Mouse (Mus musculus) liver, embryonic 13.5 days (tissue): Measurements from ENCODE around the gene Obscn. TPM values are rescaled to one million over a fixed set of nuclear protein-coding genes. Genes with fewer than 3 reads are reported as not detected.

ENCODE experiments used
- ATAC-seq: fragments of 200-750 bp; cut with Nextera tagmentation; 2 replicates; pipeline ENCODE4 v1.8.0; 2017; ENCODE audit warnings: low read depth, mild to moderate bottlenecking, moderate number of reproducible peaks, moderate library complexity
- DNase-seq: peaks from one replicate; pipeline ENCODE4 v3.0.0; 2022
- H3K27ac ChIP-seq: fragments of 300-500 bp; sonication (generic); 2 replicates; pipeline ENCODE4 v1.5.1; 2015; ENCODE audit warnings: moderate library complexity, mild to moderate bottlenecking, inconsistent platforms
- H3K27me3 ChIP-seq: fragments of 300-500 bp; sonication (generic); 2 replicates; pipeline ENCODE4 v1.6.1; 2015; ENCODE audit warnings: mild to moderate bottlenecking, inconsistent platforms
- H3K36me3 ChIP-seq: fragments of 300-500 bp; sonication (generic); 2 replicates; pipeline ENCODE4 v1.6.1; 2015; ENCODE audit warnings: mild to moderate bottlenecking, inconsistent platforms
- H3K4me1 ChIP-seq: fragments of 300-500 bp; sonication (generic); replicated peaks from 2 replicates; pipeline ENCODE4 v1.6.1; 2015; ENCODE audit warnings: inconsistent platforms
- H3K4me2 ChIP-seq: fragments of 300-500 bp; sonication (generic); 2 replicates; pipeline ENCODE4 v1.6.1; 2015; ENCODE audit warnings: inconsistent platforms, mild to moderate bottlenecking, moderate library complexity
- H3K4me3 ChIP-seq: fragments of 300-500 bp; sonication (generic); replicated peaks from 2 replicates; pipeline ENCODE4 v1.5.1; 2015; ENCODE audit warnings: mild to moderate bottlenecking, inconsistent platforms
- H3K9ac ChIP-seq: fragments of 300-500 bp; sonication (generic); 2 replicates; pipeline ENCODE4 v1.6.1; 2015; ENCODE audit warnings: mild to moderate bottlenecking, inconsistent platforms
- H3K9me3 ChIP-seq: fragments of 300-500 bp; sonication (generic); replicated peaks from 2 replicates; pipeline ENCODE4 v1.6.1; 2016; ENCODE audit warnings: inconsistent platforms
- WGBS: fragments of 180-500 bp; shearing (Covaris S2); methylation state at CpG from one replicate; pipeline ENCODE4 v1.1.7; 2015; ENCODE audit not compliant: insufficient replicate concordance; 5-methylcytosine and 5-hydroxymethylcytosine counted together
- polyA plus RNA-seq: library from polyadenylated mRNA; unstranded; fragments of >200 nt; fragmentation: Nextera tagmentation; extraction: Ambion mirVana; gene quantifications from 2 replicates; pipeline ENCODE4 v1.2.1, GENCODE M21; 2015

Gene Obscn
- polyA plus RNA-seq, 1 experiment from 2014 or later, result 0.23 TPM

DNA sequence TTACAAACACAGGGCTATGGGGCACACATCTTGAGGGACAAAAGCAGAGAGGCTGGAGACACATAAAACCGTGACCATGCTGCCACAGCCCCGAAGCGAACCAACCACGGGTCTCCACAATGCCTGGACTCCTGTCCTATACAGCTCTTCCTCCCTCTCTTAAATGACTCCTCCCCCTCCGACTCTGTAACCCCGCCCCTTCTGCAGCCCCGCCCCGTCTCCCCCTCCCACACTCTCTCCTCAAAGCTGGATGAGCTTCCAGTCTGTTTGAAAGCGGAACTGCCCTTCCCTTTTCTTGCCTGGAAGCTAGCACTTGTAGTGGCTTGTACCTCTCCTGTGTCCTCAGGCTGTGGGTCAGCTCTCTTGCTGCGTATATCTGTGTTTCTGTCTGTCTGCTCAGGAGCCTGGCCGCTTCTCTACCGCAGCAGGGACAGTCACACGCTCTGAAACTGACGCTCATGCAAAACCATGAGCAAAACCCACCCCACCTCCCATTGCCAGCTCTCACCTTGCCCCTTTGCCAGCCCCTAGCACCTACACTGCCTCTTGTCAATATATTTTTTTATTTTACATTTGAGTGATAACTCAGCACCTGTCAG, 5.7 kb upstream of the Obscn start:
- Histone ChIP-seq H3K9me3 (no peaks in the 10 kb centered on the region), H3K4me3 (peak overlapping the region; percentile 21; the same call in 1 of the 2 replicates), H3K36me3 (no peaks in the 10 kb centered on the region), H3K9ac (no peak overlapping the region), H3K4me2 (peak overlapping the region; percentile 33), H3K27ac (no peak overlapping the region), H3K27me3 (peaks cover 24% of the 10 kb centered on the region), H3K4me1 (peaks cover 5% of the 10 kb centered on the region; the same call in 1 of the 2 replicates)
- WGBS, result 4% methylated on average over 14 of the region's 14 CpGs
- DNase-seq (no peak), ATAC-seq (peak; percentile 61; the same call in 1 of the 2 replicates)

DNA sequence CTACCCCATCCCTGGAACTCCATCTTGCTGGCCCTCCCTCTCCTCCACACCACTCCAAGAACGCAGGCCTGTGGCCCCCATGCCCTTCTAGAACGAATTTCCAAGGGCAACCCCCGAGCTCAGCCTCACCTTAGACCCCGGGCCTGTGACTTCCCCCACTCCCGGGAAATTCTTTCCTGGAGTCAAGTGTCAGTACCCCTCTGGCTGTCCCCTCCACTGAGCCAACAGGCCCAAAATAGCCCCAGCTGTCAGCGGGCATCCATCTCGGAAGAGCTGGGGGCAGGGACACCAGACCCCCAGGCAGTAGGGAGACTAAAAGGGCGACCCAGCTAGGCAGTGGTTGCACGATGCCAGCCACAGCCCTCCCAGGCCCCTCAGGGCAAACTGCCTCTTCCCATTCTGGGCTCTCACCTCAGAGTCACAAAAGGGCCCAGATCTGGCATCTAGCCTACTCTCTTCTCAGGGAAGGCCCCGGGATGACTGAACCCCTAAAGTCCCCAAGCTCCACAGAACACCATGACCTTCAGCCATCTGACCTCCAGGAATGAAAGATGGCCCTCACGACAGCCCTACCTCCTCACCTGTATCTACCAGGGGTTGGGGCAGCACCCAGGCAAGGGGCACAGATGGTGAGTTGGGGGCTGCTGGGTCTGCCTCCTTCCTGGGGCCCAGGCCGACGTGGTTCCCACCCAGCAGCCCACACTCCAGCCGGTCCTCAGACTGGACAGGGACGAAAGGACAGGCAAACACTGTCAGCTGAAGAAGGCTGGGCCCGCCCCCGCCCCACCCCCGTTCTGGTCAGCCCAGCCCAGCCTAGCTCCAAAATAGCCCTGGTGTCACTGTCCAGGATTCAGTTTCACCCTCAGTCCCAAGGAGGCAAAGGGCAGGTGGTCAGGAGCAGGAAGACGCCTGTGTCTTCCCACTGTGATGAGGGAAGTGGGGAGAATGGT, 2.6 kb upstream of the Obscn start:
- no peak for DNase-seq

DNA sequence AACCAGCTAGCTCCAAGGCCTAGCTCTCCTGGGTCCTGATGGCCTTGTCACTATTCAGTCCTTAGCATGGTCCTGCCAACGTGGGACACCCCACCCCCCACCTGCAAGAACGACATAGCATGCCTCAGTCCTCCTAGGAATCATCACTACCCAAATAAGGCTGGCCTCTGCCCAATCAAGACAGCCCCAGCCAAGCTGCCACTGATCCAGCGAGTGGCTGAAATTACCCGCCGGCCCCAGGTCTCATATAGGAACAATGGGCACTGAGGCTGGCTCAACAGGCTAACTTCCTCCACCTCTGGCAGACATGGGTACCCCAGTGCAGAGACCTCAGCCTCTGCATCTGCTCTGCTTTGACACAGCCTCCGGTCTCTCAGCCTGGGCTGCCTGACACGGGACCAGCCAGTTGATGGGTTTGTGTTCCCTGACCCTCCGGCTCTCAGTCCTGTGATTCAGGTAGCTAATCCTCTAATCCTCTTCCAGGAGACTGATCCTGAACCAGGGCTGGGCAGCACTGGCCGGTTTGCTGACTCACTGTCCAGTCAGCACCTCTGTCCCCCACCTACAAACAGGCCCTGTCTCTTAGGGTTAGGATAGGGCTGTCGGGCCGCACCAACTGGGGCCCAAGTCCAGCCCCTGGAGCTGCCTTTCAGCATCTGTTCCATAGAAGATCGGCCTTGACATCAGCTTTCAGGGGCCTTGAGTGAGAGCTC, 948 bp upstream of the Obscn start:
- 61% methylated on average over 12 of the region's 12 CpGs for WGBS
- H3K4me1 ChIP-seq, result peaks cover 5% of the 10 kb centered on the region; the same call in 1 of the 2 replicates
- H3K4me2 ChIP-seq, result no peak overlapping the region
- DNase-seq (no peak), ATAC-seq (no peak)
- no peak overlapping the region for H3K9ac ChIP-seq
- no peak overlapping the region for H3K27ac ChIP-seq
- no peaks in the 10 kb centered on the region for H3K36me3 ChIP-seq
- peaks cover 67% of the 10 kb centered on the region for H3K27me3 ChIP-seq
- no peaks in the 10 kb centered on the region for H3K9me3 ChIP-seq
- H3K4me3 ChIP-seq, result no peak overlapping the region

More for the DNA sequence above, 2.6 kb upstream of the Obscn start:
- no peak for ATAC-seq
- Histone ChIP-seq H3K4me3 (no peak overlapping the region), H3K36me3 (no peaks in the 10 kb centered on the region), H3K4me1 (peaks cover 5% of the 10 kb centered on the region; the same call in 1 of the 2 replicates), H3K9me3 (no peaks in the 10 kb centered on the region), H3K27ac (no peak overlapping the region), H3K9ac (no peak overlapping the region), H3K4me2 (no peak overlapping the region), H3K27me3 (peaks cover 52% of the 10 kb centered on the region)
- 55% methylated on average over 19 of the region's 19 CpGs for WGBS

GRCm38 (mm10) chr11:59135051-59135820, 966 bp downstream of the Obscn start:
- no peak for DNase-seq
- no peak for ATAC-seq

GRCm38 (mm10) chr11:59134373-59134997, 1.7 kb downstream of the Obscn start:
- H3K9me3 ChIP-seq, result no peaks in the 10 kb centered on the region
- peaks cover 78% of the 10 kb centered on the region for H3K27me3 ChIP-seq
- H3K4me2 ChIP-seq, result no peak overlapping the region; the same call in 1 of the 2 replicates
- ATAC-seq (no peak), DNase-seq (no peak)
- H3K36me3 ChIP-seq, result no peaks in the 10 kb centered on the region
- no peaks in the 10 kb centered on the region for H3K4me1 ChIP-seq
- H3K4me3 ChIP-seq, result no peak overlapping the region
- 6% methylated on average over 34 of the region's 35 CpGs for WGBS
- no peak overlapping the region for H3K9ac ChIP-seq
- no peak overlapping the region for H3K27ac ChIP-seq

More at GRCm38 (mm10) chr11:59135051-59135820, 966 bp downstream of the Obscn start:
- H3K9me3 ChIP-seq, result no peaks in the 10 kb centered on the region
- H3K27ac ChIP-seq, result no peak overlapping the region
- peaks cover 78% of the 10 kb centered on the region for H3K27me3 ChIP-seq
- H3K9ac ChIP-seq, result no peak overlapping the region
- 0 out of 2 replicates have a peak overlapping the region, but pooled peaks have one; percentile 6 for H3K4me2 ChIP-seq
- H3K4me1 ChIP-seq, result no peaks in the 10 kb centered on the region
- no peak overlapping the region; the same call in 1 of the 2 replicates for H3K4me3 ChIP-seq
- 11% methylated on average over 55 of the region's 55 CpGs for WGBS
- H3K36me3 ChIP-seq, result no peaks in the 10 kb centered on the region

DNA sequence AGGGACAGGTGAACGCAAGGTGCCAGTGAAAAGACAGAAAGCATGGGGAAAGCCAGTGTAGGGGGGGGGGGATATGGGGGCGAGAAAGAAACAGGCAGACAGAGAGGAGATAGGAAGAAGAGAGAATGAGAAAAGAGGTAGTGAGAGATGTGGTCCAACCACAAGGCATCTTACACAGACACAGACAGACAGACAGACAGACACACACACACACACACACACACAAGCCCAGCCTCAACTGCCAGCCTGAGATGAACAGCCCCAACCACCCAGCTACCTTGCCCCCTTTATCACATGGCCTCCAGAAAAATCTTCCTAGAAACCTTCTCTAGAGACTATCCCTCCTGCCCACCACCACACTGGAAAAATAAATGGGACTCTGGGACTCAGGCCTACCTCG, 4.1 kb downstream of the Obscn start:
- H3K27me3 ChIP-seq, result peaks cover 59% of the 10 kb centered on the region
- ATAC-seq (no peak), DNase-seq (no peak)
- H3K36me3 ChIP-seq, result no peaks in the 10 kb centered on the region
- no peak overlapping the region for H3K4me3 ChIP-seq
- H3K9me3 ChIP-seq, result no peaks in the 10 kb centered on the region
- no peak overlapping the region for H3K4me2 ChIP-seq
- H3K4me1 ChIP-seq, result no peaks in the 10 kb centered on the region
- 75% methylated on average over 2 of the region's 3 CpGs for WGBS
- H3K27ac ChIP-seq, result no peak overlapping the region
- H3K9ac ChIP-seq, result no peak overlapping the region

DNA sequence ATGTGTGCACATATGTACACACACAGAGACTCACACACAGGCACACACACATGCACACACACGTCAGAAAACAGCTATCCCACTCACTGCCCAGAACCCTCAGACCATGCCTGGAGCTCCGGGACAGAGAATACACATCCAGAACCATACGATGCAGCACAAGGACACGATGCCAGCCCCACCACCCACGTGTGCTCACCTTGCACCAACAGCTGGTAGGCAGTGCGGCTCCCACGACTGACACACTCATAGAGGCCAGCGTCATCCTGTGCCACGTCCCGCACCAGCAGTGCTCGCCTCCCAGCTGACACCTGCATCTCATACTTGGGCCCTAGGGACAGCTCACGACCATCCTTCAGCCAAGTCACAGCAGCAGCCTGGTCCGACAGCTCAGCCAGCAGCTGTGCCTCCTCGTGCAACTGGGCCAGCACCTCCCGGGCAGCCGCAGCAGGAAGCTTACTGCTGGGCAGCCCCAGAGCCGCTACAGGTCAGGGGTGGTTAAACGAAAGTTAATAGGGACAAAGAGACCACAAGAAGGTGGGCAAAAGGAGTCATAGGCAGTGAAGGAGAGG, 4.8 kb downstream of the Obscn start:
- 62% methylated on average over 18 of the region's 18 CpGs for WGBS
- no peak overlapping the region for H3K9ac ChIP-seq
- H3K27ac ChIP-seq, result no peak overlapping the region
- ATAC-seq (no peak), DNase-seq (no peak)
- no peaks in the 10 kb centered on the region for H3K36me3 ChIP-seq
- H3K27me3 ChIP-seq, result peaks cover 53% of the 10 kb centered on the region
- no peak overlapping the region for H3K4me2 ChIP-seq
- no peaks in the 10 kb centered on the region for H3K4me1 ChIP-seq
- no peaks in the 10 kb centered on the region for H3K9me3 ChIP-seq
- H3K4me3 ChIP-seq, result no peak overlapping the region

- Histone ChIP-seq H3K4me2 (no peak overlapping the region), H3K27me3 (peaks cover 46% of the 10 kb centered on the region)
- WGBS, result 69% methylated on average over 9 of the region's 9 CpGs
Measured at GRCm38 (mm10) chr11:59130782-59131181, 5.4 kb downstream of the Obscn start.

GRCm38 (mm10) chr11:59105945-59106344, 30.3 kb downstream of the Obscn start:
- H3K36me3 ChIP-seq, result no peaks in the 10 kb centered on the region
- no peak overlapping the region for H3K4me2 ChIP-seq
- no peak overlapping the region for H3K9ac ChIP-seq
- 80% methylated on average over 5 of the region's 5 CpGs for WGBS
- H3K27ac ChIP-seq, result no peak overlapping the region
- 0 out of 2 replicates have a peak, but pooled peaks cover 4% of the 10 kb centered on the region for H3K9me3 ChIP-seq
- H3K27me3 ChIP-seq, result no peaks in the 10 kb centered on the region
- no peak overlapping the region for H3K4me3 ChIP-seq
- ATAC-seq, result no peak
- no peaks in the 10 kb centered on the region for H3K4me1 ChIP-seq
- no peak for DNase-seq

More at GRCm38 (mm10) chr11:59130782-59131181, 5.4 kb downstream of the Obscn start:
- Histone ChIP-seq H3K27ac (no peak overlapping the region), H3K9me3 (no peaks in the 10 kb centered on the region), H3K4me3 (no peak overlapping the region), H3K36me3 (no peaks in the 10 kb centered on the region), H3K9ac (no peak overlapping the region), H3K4me1 (no peaks in the 10 kb centered on the region)
- ATAC-seq (no peak), DNase-seq (no peak)

DNA sequence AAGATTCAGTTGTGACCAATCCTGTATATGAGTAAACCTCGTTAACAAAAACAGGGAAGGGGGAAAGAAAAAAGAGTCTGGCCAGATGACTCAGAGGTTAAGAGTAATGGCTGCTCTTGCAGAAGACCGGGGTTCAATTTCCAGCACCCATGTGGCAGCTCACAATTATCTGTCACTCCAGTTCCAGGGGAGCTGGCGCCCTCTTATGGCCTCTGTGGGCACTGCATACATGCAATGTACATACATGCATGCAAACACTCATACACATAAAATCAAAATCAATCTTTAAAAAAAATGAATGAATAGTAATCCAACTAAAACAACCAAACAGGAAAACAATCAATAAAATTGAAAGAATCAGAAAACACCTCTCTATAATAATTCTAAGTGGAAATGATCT, 33.9 kb downstream of the Obscn start:
- Histone ChIP-seq H3K27ac (no peak overlapping the region), H3K27me3 (no peaks in the 10 kb centered on the region), H3K4me1 (no peaks in the 10 kb centered on the region), H3K9ac (no peak overlapping the region), H3K4me3 (no peak overlapping the region), H3K9me3 (0 out of 2 replicates have a peak, but pooled peaks cover 4% of the 10 kb centered on the region), H3K36me3 (no peaks in the 10 kb centered on the region), H3K4me2 (no peak overlapping the region)
- 54% methylated on average over 3 of the region's 3 CpGs for WGBS
- ATAC-seq (no peak), DNase-seq (peak; percentile 9)
